ENCODE assay signal across 8 mouse cellular contexts in the genomic region with DNA sequence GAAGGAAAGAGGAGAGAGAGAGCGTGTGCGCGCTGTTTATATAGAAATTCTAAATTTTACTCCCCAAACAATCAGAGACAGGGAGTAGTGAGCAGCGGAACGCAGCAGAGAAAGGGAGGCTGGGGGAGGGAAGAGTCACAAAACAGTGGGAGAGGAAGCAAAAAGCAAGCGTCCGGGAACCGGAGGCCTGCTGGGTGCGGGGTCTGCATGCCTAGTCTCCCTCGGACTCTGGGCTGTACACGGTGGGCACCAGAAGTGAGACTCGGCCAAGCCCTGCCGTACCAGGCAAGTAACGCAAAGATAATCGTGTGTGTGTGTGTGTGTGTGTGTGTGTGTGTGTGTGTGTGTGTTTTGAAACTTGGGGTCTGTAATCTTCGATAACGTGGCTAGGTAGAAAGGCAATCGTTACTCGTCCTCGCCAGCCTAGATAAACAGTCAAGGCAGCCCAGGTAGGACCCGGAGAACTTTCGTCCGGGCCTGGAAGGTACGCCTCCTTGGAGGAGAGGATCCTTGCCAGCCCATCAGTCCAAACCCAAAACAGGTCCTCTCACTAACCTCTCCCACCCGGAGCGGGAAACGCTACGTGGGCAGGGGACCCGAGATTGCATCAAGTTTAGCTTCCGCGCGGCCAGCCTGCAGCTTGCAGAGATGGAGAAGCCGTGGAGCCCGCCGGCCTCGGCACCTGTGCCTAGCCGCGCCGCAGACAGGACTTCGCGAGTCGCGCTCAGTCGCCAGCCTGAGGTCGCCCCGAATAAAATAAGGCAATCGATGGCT. TPM values are rescaled to one million over a fixed set of nuclear protein-coding genes. Genes with fewer than 3 reads are reported as not detected.
DNase-seq lines count a peak whose midpoint lies in the region; ATAC-seq and TF ChIP-seq lines count a peak whose summit lies in the region.

No protein-coding gene starts in this region.

- no peak for ATAC-seq in lung, embryonic 16.5 days (ENCODE audit: low read depth)
- ATAC-seq in embryonic facial prominence, embryonic 11.5 days (replicated peaks; ENCODE audit: insufficient number of reproducible peaks, low FRiP score, low TSS enrichment, low read depth): no peak
- ATAC-seq in hindbrain, embryonic 13.5 days (ENCODE audit: low FRiP score): peak; percentile 3
- no peak for ATAC-seq in limb, embryonic 14.5 days (ENCODE audit: low FRiP score, low read depth)

- peaks cover 3% of the 10 kb centered on the region for H3K4me1 ChIP-seq in lung, embryonic 16.5 days (replicated peaks; ENCODE audit: control insufficient read depth, insufficient read depth, low read length)
- no peaks in the 10 kb centered on the region; the same call in 1 of the 2 replicates for H3K4me1 ChIP-seq in embryonic facial prominence, embryonic 11.5 days (ENCODE audit: control insufficient read depth, insufficient read depth, low read length)
- peaks cover 33% of the 10 kb centered on the region for H3K4me1 ChIP-seq in hindbrain, embryonic 13.5 days (replicated peaks)
- H3K4me1 ChIP-seq in limb, embryonic 14.5 days (ENCODE audit: control insufficient read depth, insufficient read depth, low read length): peaks cover 9% of the 10 kb centered on the region; the same call in 1 of the 2 replicates

- H3K9ac ChIP-seq in lung, embryonic 16.5 days (ENCODE audit: low read length): peak overlapping the region; percentile 60
- H3K9ac ChIP-seq in embryonic facial prominence, embryonic 11.5 days (replicated peaks; ENCODE audit: low read length): peak overlapping the region; percentile 68
- H3K9ac ChIP-seq in hindbrain, embryonic 13.5 days: peak overlapping the region; percentile 95
- H3K9ac ChIP-seq in limb, embryonic 14.5 days (ENCODE audit: low read depth, low read length, severe bottlenecking): peak overlapping the region; percentile 51

- peaks cover 25% of the 10 kb centered on the region for H3K27me3 ChIP-seq in lung, embryonic 16.5 days (ENCODE audit: control insufficient read depth, insufficient read depth, low read depth, low read length)
- H3K27me3 ChIP-seq in embryonic facial prominence, embryonic 11.5 days (ENCODE audit: control insufficient read depth, insufficient read depth, low read length): peaks cover 3% of the 10 kb centered on the region; the same call in 1 of the 2 replicates
- no peaks in the 10 kb centered on the region for H3K27me3 ChIP-seq in hindbrain, embryonic 13.5 days
- peaks cover 66% of the 10 kb centered on the region for H3K27me3 ChIP-seq in limb, embryonic 14.5 days (ENCODE audit: control insufficient read depth, insufficient read depth, low read length)

- H3K4me3 ChIP-seq in lung, embryonic 16.5 days (ENCODE audit: low read length): peak overlapping the region; percentile 60
- peak overlapping the region; percentile 96 for H3K4me3 ChIP-seq in embryonic facial prominence, embryonic 11.5 days (ENCODE audit: low read depth, low read length)
- H3K4me3 ChIP-seq in hindbrain, embryonic 13.5 days: peak overlapping the region; percentile 68
- H3K4me3 ChIP-seq in limb, embryonic 14.5 days (replicated peaks; ENCODE audit: low read length): peak overlapping the region; percentile 49

- no peak for TF ChIP-seq POLR2A in limb, embryonic 14.5 days (IDR thresholded peaks at IDR 0.05; ENCODE audit: borderline replicate concordance, extremely low read depth, insufficient read depth, insufficient read length)

- WGBS in lung, embryonic 16.5 days: under 1% methylated on average over 46 of the region's 47 CpGs
- under 1% methylated on average over 47 of the region's 47 CpGs for WGBS in embryonic facial prominence, embryonic 11.5 days
- under 1% methylated on average over 46 of the region's 47 CpGs for WGBS in hindbrain, embryonic 13.5 days
- WGBS in limb, embryonic 14.5 days: 0% methylated on average over 46 of the region's 47 CpGs

- no peaks in the 10 kb centered on the region for H3K9me3 ChIP-seq in lung, embryonic 16.5 days (ENCODE audit: control insufficient read depth, low read length)
- no peaks in the 10 kb centered on the region for H3K9me3 ChIP-seq in embryonic facial prominence, embryonic 11.5 days (replicated peaks; ENCODE audit: control insufficient read depth, low read length)
- H3K9me3 ChIP-seq in hindbrain, embryonic 13.5 days: no peaks in the 10 kb centered on the region
- no peaks in the 10 kb centered on the region for H3K9me3 ChIP-seq in limb, embryonic 14.5 days (ENCODE audit: control insufficient read depth, low read length)

- H3K4me2 ChIP-seq in lung, embryonic 16.5 days (ENCODE audit: low read depth, low read length): peak overlapping the region; percentile 82
- peak overlapping the region; percentile 70 for H3K4me2 ChIP-seq in embryonic facial prominence, embryonic 11.5 days (ENCODE audit: low read depth, low read length)
- H3K4me2 ChIP-seq in hindbrain, embryonic 13.5 days: peak overlapping the region; percentile 74
- H3K4me2 ChIP-seq in limb, embryonic 14.5 days (replicated peaks; ENCODE audit: low read depth, low read length, severe bottlenecking): peak overlapping the region; percentile 91

- H3K36me3 ChIP-seq in lung, embryonic 16.5 days (ENCODE audit: control insufficient read depth, insufficient read depth, low read length): no peaks in the 10 kb centered on the region
- H3K36me3 ChIP-seq in embryonic facial prominence, embryonic 11.5 days (replicated peaks; ENCODE audit: control insufficient read depth, insufficient read depth, low read depth, low read length): no peaks in the 10 kb centered on the region
- no peaks in the 10 kb centered on the region for H3K36me3 ChIP-seq in hindbrain, embryonic 13.5 days
- H3K36me3 ChIP-seq in limb, embryonic 14.5 days (ENCODE audit: control insufficient read depth, insufficient read depth, low read length): no peaks in the 10 kb centered on the region

- H3K27ac ChIP-seq in lung, embryonic 16.5 days (ENCODE audit: low read length): peak overlapping the region; percentile 74; the same call in 1 of the 2 replicates
- peak overlapping the region; percentile 90 for H3K27ac ChIP-seq in embryonic facial prominence, embryonic 11.5 days (replicated peaks; ENCODE audit: low read depth, low read length)
- peak overlapping the region; percentile 99 for H3K27ac ChIP-seq in hindbrain, embryonic 13.5 days
- 0 out of 2 replicates have a peak overlapping the region, but pooled peaks have one; percentile 33 for H3K27ac ChIP-seq in limb, embryonic 14.5 days (replicated peaks; ENCODE audit: low read depth, low read length)

- DNase-seq in lung, adult 18-20 months: no peak
- peak; percentile 61 for DNase-seq in adrenal gland, postnatal 25 days
- DNase-seq in embryonic facial prominence, embryonic 11.5 days (ENCODE audit: low spot score): peak; percentile 60
- DNase-seq in limb, embryonic 14.5 days (ENCODE audit: low spot score): no peak
- DNase-seq in right cerebral cortex, postnatal 14 days: peak; percentile 65
- no peak for DNase-seq in testis, postnatal 10 days (ENCODE audit: low spot score)

RNA-seq across cellular contexts. Expression of gene Nr2f1, which starts 3.2 kb away (rescaled TPM):
- 3.6 and 3.7 TPM in 2 replicates for polyA plus RNA-seq in lung, embryonic 16.5 days (2015; fragmentation: Nextera tagmentation; extraction: Ambion mirVana)
- 17.5 and 28.8 TPM in 2 replicates for total RNA-seq in adrenal gland, postnatal 25 days (2021)
- 56.1 and 57.3 TPM in 2 replicates for polyA plus RNA-seq in embryonic facial prominence, embryonic 11.5 days (2014; fragmentation: Nextera tagmentation; extraction: Ambion mirVana)
- polyA plus RNA-seq in hindbrain, embryonic 13.5 days (2015; fragmentation: Nextera tagmentation; extraction: Ambion mirVana): 68.9 and 71.3 TPM in 2 replicates
- 16.6 and 26.6 TPM in 2 replicates for polyA plus RNA-seq in limb, embryonic 14.5 days (2012; rRNA removed)
- polyA plus RNA-seq in limb, embryonic 14.5 days (2014; fragmentation: Nextera tagmentation; extraction: Ambion mirVana): 1.6 and 2.1 TPM in 2 replicates

Comparison
In these comparisons a context has a peak if more than half of its experiments do, and no peak if none do; other contexts are left out.
1. H3K27ac ChIP-seq: peak in every context shown above with its lines; median percentile 99 in hindbrain, embryonic 13.5 days; 90 in embryonic facial prominence, embryonic 11.5 days; 74 in lung, embryonic 16.5 days; 33 in limb, embryonic 14.5 days.
2. DNase-seq: peak in adrenal gland, postnatal 25 days (single experiment), embryonic facial prominence, embryonic 11.5 days (single experiment) and right cerebral cortex, postnatal 14 days (single experiment); none in lung, adult 18-20 months (0 of 2), limb, embryonic 14.5 days (single experiment) and testis, postnatal 10 days (single experiment).
3. Peak in every context shown above with its lines, with median percentiles within 50 percentile points of each other: H3K4me2 ChIP-seq, H3K4me3 ChIP-seq and H3K9ac ChIP-seq.